Mouse (Mus musculus): ENCODE measurements around the gene Asb4. TPM values are rescaled to one million over a fixed set of nuclear protein-coding genes. Genes with fewer than 3 reads are reported as not detected.
A peak's percentile ranks its signal among the peaks of the same experiment; 100 is the strongest.

The Asb4 gene
- polyA plus RNA-seq, 1 experiment from 2014 or later = 2.1 TPM

DNA sequence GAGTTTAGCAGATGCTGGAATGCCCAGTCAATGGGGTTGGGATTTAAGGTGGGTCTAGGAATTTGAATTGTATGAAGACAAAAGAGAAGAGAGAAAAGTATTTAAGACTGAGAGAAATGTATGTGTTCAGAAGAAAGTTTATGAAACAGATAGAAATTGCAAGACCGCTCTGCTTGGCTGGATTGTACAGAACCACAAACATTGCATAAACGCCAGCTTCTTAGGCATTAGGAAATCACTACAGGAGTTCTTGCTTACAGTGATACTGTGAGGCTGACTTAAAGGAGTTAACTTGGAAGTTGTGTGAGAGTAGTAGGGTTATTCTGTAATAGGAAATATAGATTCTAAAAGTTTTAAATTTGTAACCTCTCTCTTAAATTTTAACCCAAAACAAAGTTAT is 89.5 kb downstream of the Asb4 start:
- ATAC-seq (no peak), DNase-seq (ENCODE audit: low spot score) (peak; percentile 22)
- Histone ChIP-seq H3K4me1 (ENCODE audit: insufficient read depth, low read depth, low read length) (no peaks in the 10 kb centered on the region; the same call in 1 of the 2 replicates), H3K4me3 (ENCODE audit: low read depth, low read length) (no peak overlapping the region), H3K9me3 (ENCODE audit: low read length) (no peaks in the 10 kb centered on the region), H3K4me2 (replicated peaks; ENCODE audit: low read depth, low read length) (no peak overlapping the region), H3K27me3 (replicated peaks; ENCODE audit: insufficient read depth, low read length) (no peaks in the 10 kb centered on the region), H3K27ac (ENCODE audit: low read length) (no peak overlapping the region), H3K9ac (replicated peaks; ENCODE audit: low read depth) (no peak overlapping the region), H3K36me3 (ENCODE audit: insufficient read depth, low read length) (no peaks in the 10 kb centered on the region)
- TF ChIP-seq EP300 (IDR thresholded peaks at IDR 0.05) (no peak), CTCF (IDR thresholded peaks at IDR 0.05) (no peak)
- 77% methylated on average over 2 of the region's 2 CpGs for WGBS

DNA sequence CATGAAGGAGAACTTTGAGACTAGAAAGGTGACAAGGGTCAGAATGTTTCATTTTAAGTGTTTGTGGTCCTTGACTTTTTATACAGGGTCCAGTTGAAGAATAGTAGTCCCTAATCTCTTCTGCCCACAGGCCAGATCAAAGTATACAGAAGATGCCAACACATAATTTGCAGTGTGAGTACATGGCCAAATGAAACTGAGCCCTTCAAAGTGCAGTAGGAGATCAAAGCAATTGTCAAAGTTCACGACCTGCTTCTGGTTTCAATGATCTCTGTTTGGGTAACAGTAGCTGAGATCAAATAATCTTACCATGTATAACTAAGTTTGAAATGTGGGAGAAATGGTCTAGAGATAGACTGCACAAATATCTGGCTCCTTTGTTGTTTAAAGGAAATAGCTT is 90.8 kb downstream of the Asb4 start:
- WGBS = 34% methylated on average over 1 of the region's 1 CpGs
- no peak for ATAC-seq
- TF ChIP-seq EP300 (IDR thresholded peaks at IDR 0.05) (no peak), CTCF (IDR thresholded peaks at IDR 0.05) (no peak)

DNA sequence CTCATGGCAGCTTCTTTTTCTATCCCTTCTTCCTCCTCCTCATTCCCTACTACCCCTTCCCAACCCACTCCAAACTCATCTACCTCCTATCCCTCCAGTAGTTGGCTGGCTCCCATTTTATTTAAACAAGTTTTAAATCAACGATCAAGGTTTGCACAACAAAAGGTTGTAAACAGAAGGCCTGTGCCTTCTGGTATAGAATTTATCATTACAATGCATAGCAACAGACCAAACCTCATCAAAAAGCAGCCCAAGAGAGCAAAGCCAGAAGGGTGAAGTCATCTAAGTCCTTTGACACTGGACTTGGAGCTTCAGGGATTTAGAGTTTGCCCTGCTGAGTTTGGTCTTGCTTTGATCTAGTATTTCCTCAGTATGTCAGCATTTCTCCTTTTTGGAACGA is 97.9 kb downstream of the Asb4 start:
- H3K4me1 ChIP-seq (ENCODE audit: insufficient read depth, low read depth, low read length) = no peaks in the 10 kb centered on the region
- no peaks in the 10 kb centered on the region for H3K9me3 ChIP-seq (ENCODE audit: low read length)
- WGBS = 86% methylated on average over 2 of the region's 2 CpGs
- no peak overlapping the region for H3K9ac ChIP-seq (replicated peaks; ENCODE audit: low read depth)
- TF ChIP-seq EP300 (IDR thresholded peaks at IDR 0.05) = no peak
- no peak for TF ChIP-seq CTCF (IDR thresholded peaks at IDR 0.05)
- H3K36me3 ChIP-seq (ENCODE audit: insufficient read depth, low read length) = no peaks in the 10 kb centered on the region
- no peak overlapping the region for H3K27ac ChIP-seq (ENCODE audit: low read length)
- DNase-seq (ENCODE audit: low spot score) = no peak
- no peak overlapping the region for H3K4me3 ChIP-seq (ENCODE audit: low read depth, low read length)
- no peak for ATAC-seq
- no peaks in the 10 kb centered on the region for H3K27me3 ChIP-seq (replicated peaks; ENCODE audit: insufficient read depth, low read length)
- no peak overlapping the region for H3K4me2 ChIP-seq (replicated peaks; ENCODE audit: low read depth, low read length)

More for the DNA sequence above, 90.8 kb downstream of the Asb4 start:
- no peak overlapping the region for H3K4me2 ChIP-seq (replicated peaks; ENCODE audit: low read depth, low read length)
- H3K36me3 ChIP-seq (ENCODE audit: insufficient read depth, low read length) = no peaks in the 10 kb centered on the region
- no peaks in the 10 kb centered on the region for H3K27me3 ChIP-seq (replicated peaks; ENCODE audit: insufficient read depth, low read length)
- no peaks in the 10 kb centered on the region for H3K9me3 ChIP-seq (ENCODE audit: low read length)
- no peak overlapping the region for H3K9ac ChIP-seq (replicated peaks; ENCODE audit: low read depth)
- DNase-seq (ENCODE audit: low spot score) = no peak
- H3K4me1 ChIP-seq (ENCODE audit: insufficient read depth, low read depth, low read length) = no peaks in the 10 kb centered on the region; the same call in 1 of the 2 replicates
- H3K4me3 ChIP-seq (ENCODE audit: low read depth, low read length) = no peak overlapping the region
- H3K27ac ChIP-seq (ENCODE audit: low read length) = no peak overlapping the region

DNA sequence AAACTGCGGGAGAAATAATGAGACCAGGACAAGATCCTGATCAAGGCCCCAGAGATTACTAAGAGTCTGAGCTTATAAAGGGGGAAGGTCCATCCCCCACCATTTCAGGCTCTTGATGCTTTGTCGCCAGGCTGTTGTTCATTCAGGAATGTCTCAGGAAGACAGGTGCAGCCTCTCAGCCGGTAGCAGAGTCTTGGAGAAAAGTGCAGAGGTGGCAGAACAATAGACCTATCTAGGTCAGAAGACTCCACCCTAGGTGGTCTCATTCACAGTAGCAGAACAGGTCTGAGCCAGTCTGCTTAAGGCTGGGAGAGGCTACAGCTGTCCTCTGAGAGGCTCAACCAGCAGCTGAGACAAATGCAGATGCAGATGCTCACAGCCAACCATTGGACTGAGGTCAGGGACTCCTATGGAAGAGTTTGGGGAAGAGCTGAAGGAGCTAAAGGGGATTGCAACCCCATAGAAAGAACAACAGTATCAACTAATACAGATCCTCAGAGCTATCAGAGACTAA is 99.1 kb downstream of the Asb4 start:
- 62% methylated on average over 3 of the region's 3 CpGs for WGBS
- H3K4me2 ChIP-seq (replicated peaks; ENCODE audit: low read depth, low read length) = no peak overlapping the region
- no peak for DNase-seq (ENCODE audit: low spot score)
- no peaks in the 10 kb centered on the region for H3K27me3 ChIP-seq (replicated peaks; ENCODE audit: insufficient read depth, low read length)
- no peak overlapping the region for H3K9ac ChIP-seq (replicated peaks; ENCODE audit: low read depth)
- H3K9me3 ChIP-seq (ENCODE audit: low read length) = no peaks in the 10 kb centered on the region
- no peak overlapping the region for H3K27ac ChIP-seq (ENCODE audit: low read length)
- no peak for ATAC-seq
- H3K4me3 ChIP-seq (ENCODE audit: low read depth, low read length) = no peak overlapping the region
- 0 out of 2 replicates have a peak, but pooled peaks cover 6% of the 10 kb centered on the region for H3K36me3 ChIP-seq (ENCODE audit: insufficient read depth, low read length)
- H3K4me1 ChIP-seq (ENCODE audit: insufficient read depth, low read depth, low read length) = no peaks in the 10 kb centered on the region
- TF ChIP-seq CTCF (IDR thresholded peaks at IDR 0.05) (no peak), EP300 (IDR thresholded peaks at IDR 0.05) (no peak)

Other genes with a start within 250 kb of the Asb4 start
- gene Pon1, start 189.4 kb upstream of the Asb4 start, polyA plus RNA-seq (2015; fragmentation: Nextera tagmentation; extraction: Ambion mirVana) = 25.0 and 40.6 TPM in 2 replicates
- gene Pon3, start 127.1 kb upstream of the Asb4 start, polyA plus RNA-seq (2015; fragmentation: Nextera tagmentation; extraction: Ambion mirVana) = 143 and 168 TPM in 2 replicates
- 88.4 and 98.7 TPM in 2 replicates for gene Pon2, start 84.9 kb upstream of the Asb4 start, polyA plus RNA-seq (2015; fragmentation: Nextera tagmentation; extraction: Ambion mirVana)
- 4.5 and 8.4 TPM in 2 replicates for gene Pdk4, start 112.9 kb downstream of the Asb4 start, polyA plus RNA-seq (2015; fragmentation: Nextera tagmentation; extraction: Ambion mirVana)

Data from lung, postnatal 0 days (tissue).